Mouse (Mus musculus) testis, adult 2 months (tissue): ENCODE results near the gene Ttll3.

Source experiments
- CTCF ChIP-seq: fragments of 200-500 bp; IDR thresholded peaks from 2 replicates; pipeline ENCODE4 v1.5.1; 2012; ENCODE audit warnings: low read depth, mild to moderate bottlenecking, inconsistent platforms, low read length, moderate library complexity; ENCODE audit not compliant: control insufficient read depth, insufficient read depth, insufficient replicate concordance
- POLR2A ChIP-seq: fragments of 200-500 bp; IDR thresholded peaks from 2 replicates; pipeline ENCODE4 v1.6.1; 2012; ENCODE audit warnings: low read depth, mild to moderate bottlenecking, inconsistent platforms, low read length, moderate library complexity; ENCODE audit not compliant: control insufficient read depth

DNA sequence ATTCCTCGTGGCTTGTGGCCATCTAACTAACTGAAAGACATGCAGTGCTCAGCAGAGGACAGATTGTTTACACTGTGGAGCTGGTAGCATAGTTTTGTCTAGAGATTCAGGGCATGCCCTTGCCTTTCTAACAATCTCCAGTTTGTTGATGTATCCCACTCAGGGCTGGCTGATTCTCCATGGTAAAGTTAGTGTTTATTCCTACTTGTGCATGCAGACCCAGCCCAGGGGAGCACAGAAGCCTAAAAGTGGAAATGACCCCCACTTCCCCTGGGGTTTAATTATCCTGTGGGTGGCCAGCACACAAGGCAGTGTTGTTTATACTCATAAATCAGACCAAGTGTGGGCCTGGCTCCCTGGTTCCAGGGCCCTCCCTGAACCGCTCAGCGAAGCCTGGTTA lies 3.0 kb upstream of the Ttll3 start:
- TF ChIP-seq CTCF (no peak), POLR2A (no peak)
